Mouse (Mus musculus) induced T-regulatory cell, adult 2 months (primary cell): ENCODE measurements around the gene Adad2.

ENCODE experiments used
- DNase-seq: peaks from one replicate; pipeline ENCODE4 v3.0.0-alpha.2; 2012; ENCODE audit warnings: low read depth

Gene Adad2

GRCm38 (mm10) chr8:119616811-119617210 lies 4.3 kb downstream of the Adad2 start:
- no peak for DNase-seq

DNA sequence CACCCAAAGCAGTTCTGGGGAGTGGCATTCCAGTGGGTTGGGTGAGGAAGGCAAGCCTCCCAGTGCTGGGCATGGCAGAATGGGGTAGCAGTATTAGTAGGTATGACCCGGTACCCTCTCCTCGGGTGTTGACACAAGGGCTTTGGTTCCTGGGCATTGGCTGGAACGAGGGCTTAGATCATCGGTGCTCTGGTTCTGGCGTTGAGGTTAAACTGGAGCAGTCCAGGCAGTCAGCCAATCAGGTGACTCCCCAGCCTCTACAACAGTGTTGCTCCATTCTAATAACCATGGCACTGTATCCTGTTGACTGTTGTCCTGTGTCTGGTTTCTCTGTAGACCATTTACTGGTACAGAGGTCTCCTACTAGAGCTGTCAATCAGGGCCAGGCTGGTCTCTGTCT lies 5.0 kb downstream of the Adad2 start:
- no peak for DNase-seq

- DNase-seq = no peak
Measured at GRCm38 (mm10) chr8:119618887-119619286, 6.3 kb downstream of the Adad2 start.

- no peak for DNase-seq
Measured at GRCm38 (mm10) chr8:119620116-119620840, 7.7 kb downstream of the Adad2 start.

DNA sequence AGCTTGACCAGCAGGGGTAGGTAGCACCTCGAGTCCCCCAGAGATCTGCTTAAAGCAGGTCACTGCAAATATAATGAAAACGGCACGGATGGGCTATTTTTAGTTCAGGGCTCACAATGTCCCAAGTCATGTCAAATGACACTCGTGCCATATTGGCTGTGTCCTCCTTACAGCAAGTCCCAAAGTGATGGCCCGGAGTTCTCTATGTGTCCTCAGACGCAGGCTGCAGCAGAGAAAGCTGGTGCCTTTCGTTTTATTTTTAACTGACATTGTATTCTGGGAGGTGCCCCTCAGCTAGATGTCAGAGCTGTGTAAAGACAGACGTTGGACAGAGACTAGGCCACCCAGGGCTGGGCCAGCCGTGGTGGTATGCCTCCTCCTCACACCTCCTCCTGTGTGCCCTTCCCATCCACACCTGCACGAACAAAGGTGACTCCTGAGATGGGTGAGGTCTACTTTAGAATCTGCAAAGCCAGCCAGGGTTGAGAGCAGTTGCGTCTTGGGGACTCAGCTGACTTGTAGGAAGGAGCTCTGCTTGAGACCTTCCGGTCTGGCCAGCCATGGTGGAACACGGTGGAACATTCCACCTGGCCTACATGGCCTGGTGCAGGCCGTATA lies 8.4 kb downstream of the Adad2 start:
- no peak for DNase-seq

- DNase-seq = no peak
Measured at GRCm38 (mm10) chr8:119622555-119622954, 10.0 kb downstream of the Adad2 start.

DNA sequence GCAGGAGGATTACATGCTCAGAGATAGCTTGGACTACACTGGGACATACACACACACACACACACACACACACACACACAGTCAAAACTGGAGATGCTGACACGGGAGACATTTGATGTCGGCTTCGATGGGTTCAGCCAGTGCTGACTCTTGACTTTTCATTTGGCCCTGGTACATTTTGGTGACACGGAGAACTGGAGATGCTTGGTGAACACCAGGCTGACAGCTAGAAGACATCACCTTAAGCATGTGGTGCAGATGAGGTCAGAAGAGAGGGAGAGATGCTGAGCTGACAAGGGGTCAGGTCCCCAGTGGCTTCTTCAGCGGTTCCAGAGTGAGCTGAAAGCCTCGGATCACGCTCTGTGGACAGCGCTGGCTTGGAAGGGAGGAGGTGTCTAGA lies 10.5 kb downstream of the Adad2 start:
- no peak for DNase-seq

DNA sequence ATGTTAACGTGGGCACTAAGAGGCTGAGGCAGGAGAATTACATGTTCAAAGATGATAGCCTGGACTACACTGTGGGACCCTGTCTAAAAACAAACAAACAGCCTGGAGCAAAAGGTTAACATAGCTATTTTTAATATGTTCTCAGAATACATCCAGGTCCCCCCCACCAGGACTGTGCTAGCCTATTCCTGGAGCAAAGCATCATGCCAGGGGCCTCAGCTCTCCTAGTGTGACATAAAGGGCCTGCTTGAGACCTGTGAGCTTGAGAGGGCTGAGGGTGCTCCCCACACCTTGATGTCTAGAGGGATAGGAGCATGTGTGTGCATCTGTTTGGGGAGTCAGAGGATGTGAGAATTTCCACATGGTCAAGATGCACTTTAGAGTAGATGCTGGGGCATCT lies 11.2 kb downstream of the Adad2 start:
- DNase-seq = no peak

- no peak for DNase-seq
Measured at GRCm38 (mm10) chr8:119624916-119625315, 12.4 kb downstream of the Adad2 start.

- no peak for DNase-seq
Measured at GRCm38 (mm10) chr8:119625788-119626187, 13.2 kb downstream of the Adad2 start.

- DNase-seq = no peak
Measured at GRCm38 (mm10) chr8:119627199-119627598, 14.7 kb downstream of the Adad2 start.

GRCm38 (mm10) chr8:119627613-119628359 lies 15.2 kb downstream of the Adad2 start:
- no peak for DNase-seq

GRCm38 (mm10) chr8:119630841-119631240 lies 18.3 kb downstream of the Adad2 start:
- DNase-seq = no peak

GRCm38 (mm10) chr8:119632246-119632645 lies 19.7 kb downstream of the Adad2 start:
- DNase-seq = no peak

DNA sequence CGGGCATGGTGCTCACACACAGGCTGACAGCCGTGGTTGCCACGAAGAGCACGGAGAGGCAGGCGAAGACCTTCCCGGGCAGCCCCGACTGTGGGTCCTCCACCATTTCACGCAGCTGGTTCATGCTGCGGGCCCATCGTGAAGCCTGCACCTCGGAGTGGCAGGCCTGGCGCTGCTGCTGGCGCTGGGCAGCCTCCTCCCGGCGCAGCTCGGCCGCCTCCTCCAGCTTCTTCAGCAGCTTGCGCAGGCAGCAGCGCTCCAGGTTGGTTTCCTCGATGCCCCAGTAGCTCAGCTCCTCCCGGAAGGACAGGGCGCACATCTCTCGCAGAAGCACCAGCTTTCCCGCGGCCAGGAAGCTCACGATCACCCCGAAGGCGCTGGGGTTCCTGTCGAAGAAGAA lies 20.4 kb downstream of the Adad2 start:
- DNase-seq = no peak

- no peak for DNase-seq
Measured at GRCm38 (mm10) chr8:119634616-119635336, 22.2 kb downstream of the Adad2 start.

DNA sequence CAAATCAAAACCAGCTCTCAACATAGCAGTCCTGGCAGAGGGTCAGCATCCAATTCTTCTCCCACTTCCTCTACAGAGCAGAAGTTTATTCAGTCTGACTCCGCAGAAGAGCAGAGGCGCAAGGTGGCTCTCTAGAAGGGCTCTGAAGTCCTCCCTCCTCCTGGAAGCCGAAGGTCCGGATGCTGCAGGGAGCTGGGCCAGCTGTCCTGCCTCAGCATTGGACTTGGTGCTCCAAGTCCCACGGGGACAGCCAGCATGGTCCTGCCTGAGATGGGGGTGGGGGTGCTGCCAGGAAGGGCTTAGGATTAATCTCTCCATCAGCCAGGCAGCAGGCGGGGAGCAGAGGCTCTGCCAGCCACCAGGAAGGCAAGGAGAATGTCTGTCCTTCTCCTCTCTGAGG lies 22.8 kb downstream of the Adad2 start, which contains the start of gene Kcng4:
Gene Kcng4, minus strand, starts transcription at position 303 of the 400 bp plus-strand sequence.
- no peak for DNase-seq

DNA sequence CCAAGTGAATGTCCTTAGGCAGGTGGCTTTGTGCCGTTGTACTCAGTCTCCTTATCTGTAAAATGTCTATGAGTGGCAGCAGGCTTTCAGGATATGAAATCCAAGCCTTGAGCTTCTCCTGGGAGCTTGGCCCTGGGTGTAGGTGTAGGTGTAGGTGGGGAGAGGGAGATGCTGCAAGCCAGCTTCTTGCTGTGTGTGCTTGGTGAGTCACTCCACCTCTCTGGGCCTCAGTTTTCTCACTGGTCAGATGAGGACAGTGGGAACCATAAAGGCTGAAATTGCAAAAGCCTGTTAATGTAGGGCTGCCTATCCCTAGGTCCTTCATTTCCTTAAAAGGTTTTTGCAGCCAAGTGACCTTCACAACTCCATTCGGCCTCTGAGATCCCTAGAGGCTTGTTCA lies 23.4 kb downstream of the Adad2 start:
- DNase-seq = no peak

GRCm38 (mm10) chr8:119636766-119637165 lies 24.2 kb downstream of the Adad2 start:
- DNase-seq = no peak

DNA sequence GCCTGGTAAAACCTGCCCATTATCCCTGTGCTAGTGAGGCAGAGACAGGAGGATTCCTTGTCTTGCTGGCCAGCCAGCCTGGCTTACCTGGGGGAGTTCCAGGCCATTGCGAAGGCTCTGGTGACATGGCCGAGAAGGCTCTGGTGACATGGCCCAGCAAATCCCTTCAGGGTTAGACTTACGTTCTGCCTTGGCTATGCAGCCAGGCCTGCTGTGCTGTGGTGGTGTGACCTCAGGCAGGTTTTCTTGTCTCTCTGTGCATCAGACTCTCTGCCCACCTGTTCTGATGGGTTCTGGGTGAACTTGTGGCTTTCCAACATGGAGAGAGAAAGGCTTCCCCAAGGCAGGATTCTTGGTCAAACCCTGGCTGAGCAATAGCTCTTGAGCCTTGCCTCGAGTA lies 24.8 kb downstream of the Adad2 start:
- no peak for DNase-seq

DNA sequence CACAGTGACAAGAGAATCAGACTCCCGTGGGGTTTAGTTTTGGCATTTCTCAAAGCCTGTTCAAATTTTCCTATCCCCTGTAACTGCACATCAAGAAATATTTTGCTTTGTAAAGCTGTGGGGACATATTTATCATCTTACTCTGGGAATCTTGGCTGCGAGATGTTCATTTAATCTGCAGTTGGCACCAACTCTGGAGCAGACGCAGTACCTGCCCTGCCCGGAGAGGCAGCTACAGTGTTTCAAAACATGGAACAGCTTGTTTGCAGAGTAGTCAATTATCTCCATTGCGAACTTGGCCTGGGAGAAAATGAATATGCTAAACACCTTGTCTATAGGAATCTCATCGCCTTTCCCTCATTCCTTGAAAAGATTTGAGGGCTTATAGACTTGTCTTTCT lies 25.7 kb downstream of the Adad2 start:
- DNase-seq = no peak

- DNase-seq = no peak
Measured at GRCm38 (mm10) chr8:119639798-119640197, 27.3 kb downstream of the Adad2 start.
